Mouse (Mus musculus): ENCODE results near the gene Fbln2.

DNA sequence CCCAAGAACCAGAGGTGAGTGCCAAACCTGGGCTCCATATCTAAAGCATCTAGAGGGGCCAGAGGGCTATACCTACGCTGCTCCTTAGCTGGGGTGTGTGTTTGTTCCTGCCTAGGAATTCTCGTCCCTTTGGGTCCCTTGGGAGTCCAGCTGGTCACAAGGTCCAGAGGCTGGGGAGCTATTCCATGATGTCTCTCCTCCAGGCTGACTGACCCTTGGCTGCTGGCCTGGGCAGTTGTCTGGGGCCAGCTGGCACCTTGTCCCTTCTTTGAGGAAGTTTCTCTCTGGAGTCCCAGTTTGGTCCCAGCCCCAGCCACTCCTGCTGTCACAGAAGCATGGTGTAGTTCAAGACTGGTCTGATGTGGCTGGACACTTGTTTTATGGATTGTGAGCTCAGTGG lies 30.9 kb upstream of the Fbln2 start:
- TF ChIP-seq POLR2A (IDR thresholded peaks at IDR 0.05; ENCODE audit: control insufficient read depth, extremely low read depth, insufficient read depth, low read length, poor library complexity) = no peak
- TF ChIP-seq CTCF (IDR thresholded peaks at IDR 0.05; ENCODE audit: borderline replicate concordance, control insufficient read depth, extremely low read depth, insufficient read depth, low read length, poor library complexity) = no peak

Data from thymus, adult 2 months (tissue).